Mouse (Mus musculus) olfactory bulb, adult 2 months (tissue): ENCODE data around the gene Mfsd13b.

Source experiments
- CTCF ChIP-seq: fragments of 200-500 bp; IDR thresholded peaks from 2 replicates; pipeline ENCODE4 v1.5.1; 2012; ENCODE audit warnings: low read depth, mild to moderate bottlenecking, low read length, moderate library complexity; ENCODE audit not compliant: insufficient read depth
- POLR2A ChIP-seq: fragments of 200-500 bp; IDR thresholded peaks from 2 replicates; pipeline ENCODE4 v1.6.1; 2012; ENCODE audit warnings: mild to moderate bottlenecking, low read depth, low read length, moderate library complexity; ENCODE audit not compliant: insufficient read depth

- TF ChIP-seq CTCF (no peak), POLR2A (no peak)
These were observed 659 bp downstream of the Mfsd13b start for GRCm38 (mm10) chr7:120982968-120983367.
